Mouse (Mus musculus): ENCODE results near the gene Pkp2. TPM values are rescaled to one million over a fixed set of nuclear protein-coding genes. Genes with fewer than 3 reads are reported as not detected.
"Not testable (repeated sequence)": the region's sequence is repeated elsewhere in the genome, so short reads cannot be mapped to it uniquely, and the experiment has no call there.

Gene Pkp2
- 2.0 and 2.1 TPM in 2 replicates for polyA plus RNA-seq (2016; fragmentation: Nextera tagmentation; extraction: Ambion mirVana)

DNA sequence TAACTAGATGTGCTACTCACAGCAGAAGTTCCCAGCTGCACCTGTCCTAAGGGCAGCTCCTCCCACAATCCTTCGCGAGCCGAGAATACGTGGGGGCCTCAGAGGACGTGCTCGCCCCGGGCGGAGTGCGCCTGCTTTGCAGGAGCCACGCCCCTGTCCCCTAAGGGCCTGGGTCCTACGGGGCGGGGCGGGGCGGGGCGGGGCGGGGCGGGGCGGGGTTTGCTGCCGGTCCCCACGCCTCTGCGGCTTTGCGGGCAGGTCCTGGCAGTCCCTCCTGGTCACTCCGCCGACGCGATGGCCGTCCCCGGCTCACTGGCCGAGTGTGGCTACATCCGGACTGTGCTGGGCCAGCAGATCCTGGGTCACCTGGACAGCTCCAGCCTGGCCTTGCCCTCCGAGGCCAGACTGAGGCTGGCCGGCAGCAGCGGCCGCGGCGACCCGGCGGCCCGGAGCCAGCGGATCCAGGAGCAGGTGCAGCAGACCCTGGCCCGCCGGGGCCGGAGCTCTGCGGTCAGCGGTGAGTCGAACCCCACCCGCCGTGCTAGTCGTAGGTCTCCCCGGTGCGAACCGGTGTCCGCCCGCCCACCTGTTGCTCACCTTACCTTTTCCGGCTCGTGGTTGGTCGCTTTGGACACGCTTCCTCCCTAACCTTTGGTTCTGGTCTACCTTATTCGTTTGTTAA, at the start of gene Pkp2:
Pkp2 (plus strand) TSS at position 240 of the 682 bp plus-strand sequence.
- no peak within 1 kb of the TSS for H3K27ac ChIP-seq

DNA sequence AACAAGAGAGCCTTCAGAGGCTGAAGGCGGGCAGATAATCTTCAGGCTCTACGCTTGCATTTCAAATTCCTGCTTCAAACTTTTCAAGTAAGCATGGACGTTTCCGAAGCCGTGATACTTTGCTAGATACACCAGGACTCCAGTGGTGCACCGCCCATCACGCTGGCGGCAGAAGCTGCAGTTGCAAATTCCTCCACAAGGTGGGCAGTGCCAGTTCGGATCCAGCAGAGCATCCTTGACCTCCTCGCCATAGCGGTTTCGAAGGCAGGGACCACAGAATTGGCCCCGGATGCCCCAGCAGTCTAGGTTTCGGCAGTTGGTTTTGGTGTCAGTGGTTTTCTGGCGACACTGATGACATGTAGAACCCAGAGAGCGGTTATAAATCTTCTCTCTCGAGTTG, 15.7 kb upstream of the Pkp2 start:
- no peak overlapping the region for H3K4me2 ChIP-seq (replicated peaks)
- no peaks in the 10 kb centered on the region for H3K9me3 ChIP-seq
- H3K27ac ChIP-seq = no peak overlapping the region
- no peak overlapping the region for H3K9ac ChIP-seq
- H3K27me3 ChIP-seq (replicated peaks) = no peaks in the 10 kb centered on the region
- no peaks in the 10 kb centered on the region for H3K36me3 ChIP-seq
- H3K4me3 ChIP-seq = no peak overlapping the region
- no peak for ATAC-seq (ENCODE audit: low FRiP score, low read depth)
- WGBS = 72% methylated on average over 17 of the region's 17 CpGs
- no peaks in the 10 kb centered on the region for H3K4me1 ChIP-seq

More for the DNA sequence above, at the start of gene Pkp2:
- WGBS = under 1% methylated on average over 59 of the region's 59 CpGs
- Histone ChIP-seq H3K36me3 (no peaks in the 10 kb centered on the region), H3K27me3 (replicated peaks) (peaks cover 20% of the 10 kb centered on the region), H3K4me2 (replicated peaks) (peak within 1 kb of the TSS; percentile 100), H3K9me3 (no peaks in the 10 kb centered on the region), H3K4me1 (peaks cover 9% of the 10 kb centered on the region; the same call in 1 of the 2 replicates), H3K4me3 (peak within 1 kb of the TSS; percentile 64), H3K9ac (peak within 1 kb of the TSS; percentile 62)
- ATAC-seq (ENCODE audit: low FRiP score, low read depth) = peak; percentile 93

DNA sequence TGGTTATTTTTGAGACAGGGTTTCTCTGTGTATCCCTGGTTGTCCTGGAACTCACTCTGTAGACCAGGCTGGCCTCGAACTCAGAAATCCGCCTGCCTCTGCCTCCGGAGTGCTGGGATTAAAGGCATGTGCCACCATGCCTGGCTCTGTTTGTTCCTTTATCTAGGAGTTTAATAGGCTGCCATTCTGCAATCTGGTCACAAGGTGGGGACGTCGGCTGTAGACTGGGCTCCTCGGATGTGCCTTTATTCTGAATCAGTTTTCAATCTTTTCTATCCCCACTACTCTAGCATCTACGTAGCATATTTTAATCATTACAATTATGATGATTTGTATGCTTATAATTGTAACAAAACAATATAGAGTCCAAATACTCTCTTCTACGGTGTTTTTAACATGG, 11.1 kb upstream of the Pkp2 start:
- 50% methylated on average over 8 of the region's 8 CpGs for WGBS

DNA sequence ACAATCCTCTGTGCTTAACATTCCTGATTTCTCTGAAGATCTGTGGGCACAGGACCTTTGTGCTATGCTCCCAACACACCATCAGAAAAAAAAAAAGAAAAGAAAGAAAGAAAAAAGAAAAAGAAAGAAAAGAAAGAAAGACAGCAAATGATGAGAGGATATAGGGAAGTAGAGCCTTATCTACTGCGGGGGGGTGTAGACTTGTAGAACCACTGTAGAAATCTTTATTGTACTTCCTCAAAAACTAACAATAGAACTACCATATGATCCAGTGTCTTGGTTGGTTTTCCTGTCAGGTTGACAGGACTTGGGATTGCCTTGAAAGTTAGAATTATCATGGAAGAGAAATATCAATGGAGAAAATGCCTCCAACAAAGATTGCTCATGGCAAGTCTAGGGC, 8.5 kb upstream of the Pkp2 start:
- Histone ChIP-seq H3K4me1 (no peaks in the 10 kb centered on the region), H3K27ac (no peak overlapping the region), H3K4me3 (no peak overlapping the region), H3K4me2 (replicated peaks) (no peak overlapping the region), H3K9ac (no peak overlapping the region), H3K27me3 (replicated peaks) (no peaks in the 10 kb centered on the region), H3K36me3 (no peaks in the 10 kb centered on the region), H3K9me3 (no peaks in the 10 kb centered on the region)
- no peak for ATAC-seq (ENCODE audit: low FRiP score, low read depth)
- WGBS = 92% methylated on average over 1 of the region's 1 CpGs

More for the DNA sequence above, 11.1 kb upstream of the Pkp2 start:
- not testable (repeated sequence) for H3K9me3 ChIP-seq; H3K27ac ChIP-seq; H3K4me2 ChIP-seq (replicated peaks); H3K36me3 ChIP-seq; H3K4me1 ChIP-seq; H3K27me3 ChIP-seq (replicated peaks); H3K9ac ChIP-seq; H3K4me3 ChIP-seq
- peak; percentile 77; the same call in 1 of the 2 replicates for ATAC-seq (ENCODE audit: low FRiP score, low read depth)

DNA sequence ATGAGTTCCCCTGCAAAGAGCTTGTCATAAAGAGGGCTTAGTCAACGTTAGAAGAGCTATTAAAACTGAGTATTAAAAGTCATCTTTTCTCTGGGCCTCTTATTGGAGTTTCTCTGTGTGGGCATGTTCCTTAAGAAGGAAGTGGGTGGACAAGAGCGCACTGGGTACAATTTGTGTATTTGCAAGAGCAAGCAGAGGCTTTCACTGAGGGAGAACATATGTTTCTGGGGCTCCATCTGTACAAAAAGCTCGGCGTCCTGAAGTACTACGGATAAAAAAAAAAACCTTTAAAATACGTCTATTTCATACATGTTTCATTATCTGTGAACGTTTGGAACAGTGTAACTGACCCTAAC, 417 bp upstream of the Pkp2 start:
- no peaks in the 10 kb centered on the region for H3K9me3 ChIP-seq
- H3K36me3 ChIP-seq = no peaks in the 10 kb centered on the region
- H3K27me3 ChIP-seq (replicated peaks) = peaks cover 20% of the 10 kb centered on the region
- H3K27ac ChIP-seq = no peak overlapping the region
- H3K4me2 ChIP-seq (replicated peaks) = peak overlapping the region; percentile 100
- H3K9ac ChIP-seq = peak overlapping the region; percentile 62; the same call in 1 of the 2 replicates
- peak overlapping the region; percentile 64 for H3K4me3 ChIP-seq
- peaks cover 9% of the 10 kb centered on the region; the same call in 1 of the 2 replicates for H3K4me1 ChIP-seq
- ATAC-seq (ENCODE audit: low FRiP score, low read depth) = no peak
- WGBS = 27% methylated on average over 7 of the region's 7 CpGs

DNA sequence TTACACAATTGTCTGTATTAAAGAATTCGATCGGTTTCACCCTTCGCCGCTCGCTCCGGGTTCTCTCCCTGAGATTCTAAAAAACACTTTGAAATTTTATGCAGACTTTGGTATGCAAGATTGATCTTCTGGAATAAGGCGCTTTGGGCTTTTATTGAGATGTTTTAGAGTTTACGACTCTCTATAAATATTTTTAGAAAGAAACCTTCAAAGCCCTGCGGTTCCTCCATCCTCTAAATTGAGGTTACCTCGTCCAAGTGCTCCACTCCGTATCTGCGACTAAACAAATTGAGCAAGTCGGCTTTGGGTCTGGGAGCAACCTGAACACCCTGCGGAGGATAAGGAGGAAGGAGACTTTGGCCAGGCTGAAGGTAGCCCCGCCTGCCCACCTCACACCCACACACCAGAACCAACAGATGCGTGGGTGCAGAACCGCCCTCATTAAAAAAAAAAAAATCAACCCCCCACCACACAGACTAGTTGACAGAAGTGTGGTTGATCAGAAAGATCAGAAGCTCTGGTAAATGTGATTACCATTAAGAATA, 715 bp downstream of the Pkp2 start:
- peak overlapping the region; percentile 64 for H3K4me3 ChIP-seq
- H3K9me3 ChIP-seq = no peaks in the 10 kb centered on the region
- no peak overlapping the region for H3K27ac ChIP-seq
- 2% methylated on average over 17 of the region's 17 CpGs for WGBS
- peak overlapping the region; percentile 100 for H3K4me2 ChIP-seq (replicated peaks)
- peaks cover 9% of the 10 kb centered on the region; the same call in 1 of the 2 replicates for H3K4me1 ChIP-seq
- no peaks in the 10 kb centered on the region for H3K36me3 ChIP-seq
- peaks cover 20% of the 10 kb centered on the region for H3K27me3 ChIP-seq (replicated peaks)
- no peak for ATAC-seq (ENCODE audit: low FRiP score, low read depth)
- 0 out of 2 replicates have a peak overlapping the region, but pooled peaks have one; percentile 62 for H3K9ac ChIP-seq

DNA sequence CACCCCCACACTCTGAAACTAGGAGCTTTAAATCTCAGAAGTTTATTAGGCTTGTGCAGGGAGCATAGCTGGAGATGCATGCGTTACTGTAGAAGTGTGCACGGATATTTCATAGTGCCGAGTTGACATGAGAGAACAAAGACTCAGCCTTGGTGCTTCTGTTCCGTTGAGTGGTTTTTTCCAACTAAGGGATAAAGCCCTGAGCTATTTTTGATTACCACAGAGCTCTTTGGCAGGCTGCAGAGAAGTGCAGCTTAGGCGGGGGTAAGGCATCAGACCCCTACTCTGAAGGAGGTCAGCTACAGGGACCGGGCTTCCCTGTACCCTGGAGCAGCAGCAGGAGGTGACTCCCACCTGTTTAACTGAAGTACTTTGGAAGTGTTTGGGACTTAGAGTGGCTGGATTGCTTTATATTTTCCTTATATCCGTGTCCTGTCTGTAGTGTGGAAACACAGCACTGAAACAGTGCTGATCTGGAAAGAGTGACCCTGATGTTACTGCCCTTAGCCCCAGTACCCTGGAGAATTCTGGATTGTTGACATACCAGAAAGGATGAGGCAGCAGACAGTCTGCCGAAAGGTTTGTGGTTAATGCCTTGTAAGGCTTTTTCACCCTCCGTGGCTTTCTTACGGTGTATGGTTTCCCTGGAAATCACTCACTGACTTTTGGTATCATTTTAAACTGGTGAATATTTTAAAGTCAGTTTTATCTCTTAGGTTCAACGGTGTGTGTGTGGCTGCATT, 2.7 kb downstream of the Pkp2 start:
- no peak overlapping the region for H3K27ac ChIP-seq
- no peaks in the 10 kb centered on the region for H3K9me3 ChIP-seq
- H3K4me3 ChIP-seq = no peak overlapping the region
- H3K9ac ChIP-seq = no peak overlapping the region
- 32% methylated on average over 11 of the region's 11 CpGs for WGBS
- H3K4me1 ChIP-seq = peaks cover 9% of the 10 kb centered on the region; the same call in 1 of the 2 replicates
- H3K27me3 ChIP-seq (replicated peaks) = peaks cover 20% of the 10 kb centered on the region
- no peaks in the 10 kb centered on the region for H3K36me3 ChIP-seq
- no peak overlapping the region for H3K4me2 ChIP-seq (replicated peaks)
- ATAC-seq (ENCODE audit: low FRiP score, low read depth) = no peak

DNA sequence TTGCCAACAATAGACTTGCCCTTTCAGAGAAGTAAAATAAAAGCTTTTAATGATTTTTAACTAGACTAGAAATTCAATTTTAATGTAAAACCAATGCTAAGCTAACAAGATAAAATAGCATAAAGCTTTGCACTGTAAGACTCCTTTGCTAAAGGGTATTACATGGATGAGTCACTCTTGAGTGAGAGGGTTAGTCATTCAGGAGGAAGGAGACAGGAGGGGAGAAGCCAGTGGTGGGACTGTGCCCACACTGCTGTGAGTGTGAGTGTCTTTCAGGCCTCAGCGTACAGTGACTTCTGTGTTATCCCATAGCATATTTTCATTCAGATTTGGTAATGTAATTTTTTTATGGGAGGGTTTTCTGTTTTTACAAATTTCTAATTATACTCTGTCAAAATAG, 3.8 kb downstream of the Pkp2 start:
- H3K4me3 ChIP-seq = no peak overlapping the region
- no peak for ATAC-seq (ENCODE audit: low FRiP score, low read depth)
- no peak overlapping the region for H3K4me2 ChIP-seq (replicated peaks)
- H3K27me3 ChIP-seq (replicated peaks) = peaks cover 20% of the 10 kb centered on the region
- H3K4me1 ChIP-seq = peaks cover 9% of the 10 kb centered on the region; the same call in 1 of the 2 replicates
- H3K9ac ChIP-seq = no peak overlapping the region
- H3K36me3 ChIP-seq = no peaks in the 10 kb centered on the region
- no peak overlapping the region for H3K27ac ChIP-seq
- 96% methylated on average over 1 of the region's 1 CpGs for WGBS
- H3K9me3 ChIP-seq = no peaks in the 10 kb centered on the region

DNA sequence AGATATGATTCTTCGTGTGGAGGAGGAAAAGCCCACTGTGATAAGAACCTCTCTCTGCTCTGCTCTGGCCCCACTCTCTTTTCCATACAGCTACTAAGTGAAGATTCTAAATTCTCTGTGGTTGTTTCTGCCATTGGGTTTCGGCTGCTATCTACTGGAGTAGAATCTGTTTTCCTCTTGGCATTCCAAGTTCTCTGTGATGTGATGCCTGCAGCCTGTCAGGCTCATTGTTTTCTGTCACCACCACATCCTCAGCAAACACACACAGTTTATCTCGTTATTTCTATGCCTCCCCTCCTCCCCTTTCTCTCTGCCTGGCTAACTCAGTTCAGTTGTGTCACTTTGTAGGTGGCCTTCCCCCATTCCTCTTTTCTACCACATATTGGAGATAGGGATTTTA, 6.7 kb downstream of the Pkp2 start:
- H3K9me3 ChIP-seq = no peaks in the 10 kb centered on the region
- no peak for ATAC-seq (ENCODE audit: low FRiP score, low read depth)
- no peaks in the 10 kb centered on the region for H3K4me1 ChIP-seq
- peaks cover 11% of the 10 kb centered on the region; the same call in 1 of the 2 replicates for H3K27me3 ChIP-seq (replicated peaks)
- no peak overlapping the region for H3K9ac ChIP-seq
- WGBS = 66% methylated on average over 3 of the region's 3 CpGs
- H3K4me2 ChIP-seq (replicated peaks) = no peak overlapping the region
- H3K4me3 ChIP-seq = no peak overlapping the region
- no peak overlapping the region for H3K27ac ChIP-seq
- no peaks in the 10 kb centered on the region for H3K36me3 ChIP-seq

DNA sequence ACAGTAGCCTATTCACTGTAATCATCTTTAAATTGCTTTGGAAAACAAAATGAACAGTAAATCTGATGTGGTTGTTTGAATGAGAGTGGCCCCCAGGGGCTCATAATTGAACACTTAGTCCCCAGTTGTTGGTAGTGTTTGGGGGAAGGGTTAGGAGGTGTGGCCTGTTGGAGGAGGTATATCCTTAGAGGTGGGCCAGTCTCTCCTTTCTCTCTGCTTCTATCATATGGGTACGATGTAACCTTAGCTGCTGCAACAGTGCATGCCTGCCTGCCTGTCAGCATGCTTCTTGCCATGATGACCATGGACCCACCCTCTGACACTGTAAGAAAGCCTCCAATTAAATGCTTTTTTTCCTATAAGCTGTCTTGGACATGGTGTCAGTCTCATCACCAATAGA, 9.5 kb downstream of the Pkp2 start:
- H3K4me1 ChIP-seq = no peaks in the 10 kb centered on the region
- H3K9me3 ChIP-seq = no peaks in the 10 kb centered on the region
- no peak overlapping the region for H3K4me2 ChIP-seq (replicated peaks)
- no peak overlapping the region for H3K27ac ChIP-seq
- H3K4me3 ChIP-seq = no peak overlapping the region
- H3K9ac ChIP-seq = no peak overlapping the region
- no peaks in the 10 kb centered on the region for H3K27me3 ChIP-seq (replicated peaks)
- peak; percentile 33; the same call in 1 of the 2 replicates for ATAC-seq (ENCODE audit: low FRiP score, low read depth)
- WGBS = 75% methylated on average over 1 of the region's 1 CpGs
- H3K36me3 ChIP-seq = no peaks in the 10 kb centered on the region

DNA sequence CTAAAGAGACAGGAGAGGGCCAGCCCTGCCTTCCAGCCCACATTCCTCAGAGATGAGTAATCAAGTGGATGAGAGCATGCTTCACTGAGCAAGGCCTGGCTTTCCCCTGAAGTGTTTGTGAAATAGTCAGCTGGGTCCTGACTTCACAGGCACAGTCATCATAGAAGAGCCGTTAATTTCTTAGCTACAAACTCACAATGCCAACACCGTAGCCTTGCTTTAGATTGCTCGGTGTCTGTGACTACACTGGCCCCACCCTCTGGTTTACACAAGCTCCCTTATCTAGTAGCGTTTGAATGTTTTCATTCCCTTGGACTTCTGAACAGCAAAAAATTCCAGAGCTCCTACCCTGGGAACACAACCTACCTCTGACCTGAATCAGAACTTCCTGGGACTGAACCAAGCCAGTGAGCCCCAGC, 11.4 kb downstream of the Pkp2 start:
- Histone ChIP-seq H3K4me2 (replicated peaks) (no peak overlapping the region), H3K27me3 (replicated peaks) (no peaks in the 10 kb centered on the region), H3K4me3 (no peak overlapping the region), H3K4me1 (no peaks in the 10 kb centered on the region), H3K27ac (no peak overlapping the region), H3K36me3 (no peaks in the 10 kb centered on the region), H3K9ac (no peak overlapping the region), H3K9me3 (no peaks in the 10 kb centered on the region)
- WGBS = 29% methylated on average over 4 of the region's 4 CpGs
- peak; percentile 60; the same call in 1 of the 2 replicates for ATAC-seq (ENCODE audit: low FRiP score, low read depth)

DNA sequence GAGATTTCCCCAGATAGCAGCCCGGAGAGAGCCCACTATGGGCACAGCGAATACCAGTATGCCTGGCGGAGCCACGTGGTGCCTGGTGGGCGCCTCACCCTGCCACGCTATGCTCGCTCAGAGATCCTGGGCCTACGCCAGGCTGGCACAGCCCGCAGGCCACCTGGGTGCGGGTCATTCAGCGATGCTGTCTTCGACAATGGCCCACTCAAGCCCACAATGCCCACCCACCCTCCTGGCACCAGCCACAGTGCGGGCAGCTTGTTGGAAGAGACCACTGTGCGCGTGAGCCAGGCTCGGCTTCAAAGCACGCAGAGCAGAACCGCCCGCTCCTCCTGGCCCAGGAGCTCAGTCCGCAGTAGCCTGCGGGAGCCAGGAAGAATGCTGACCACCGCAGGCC, 12.7 kb downstream of the Pkp2 start:
- Histone ChIP-seq H3K27ac (no peak overlapping the region), H3K36me3 (no peaks in the 10 kb centered on the region), H3K4me3 (no peak overlapping the region), H3K4me1 (no peaks in the 10 kb centered on the region), H3K27me3 (replicated peaks) (no peaks in the 10 kb centered on the region), H3K9me3 (no peaks in the 10 kb centered on the region), H3K9ac (no peak overlapping the region), H3K4me2 (replicated peaks) (no peak overlapping the region)
- WGBS = 91% methylated on average over 22 of the region's 22 CpGs
- no peak for ATAC-seq (ENCODE audit: low FRiP score, low read depth)
